Mouse (Mus musculus) urinary bladder, adult 2 months (tissue): ENCODE measurements around the gene Hoxa2. TPM values are rescaled to one million over a fixed set of nuclear protein-coding genes. Genes with fewer than 3 reads are reported as not detected.

Experiments
- DNase-seq: peaks from one replicate; pipeline ENCODE4 v3.0.0; 2022; ENCODE audit warnings: low spot score
- polyA plus RNA-seq: library from polyadenylated mRNA; depleted of rRNA; stranded (reverse); fragments of >200 nt; gene quantifications from 2 replicates; pipeline ENCODE4 v1.2.3, GENCODE M21; 2012; rRNA removed

The Hoxa2 gene
- polyA plus RNA-seq, 1 experiment, result 1.3 TPM

DNA sequence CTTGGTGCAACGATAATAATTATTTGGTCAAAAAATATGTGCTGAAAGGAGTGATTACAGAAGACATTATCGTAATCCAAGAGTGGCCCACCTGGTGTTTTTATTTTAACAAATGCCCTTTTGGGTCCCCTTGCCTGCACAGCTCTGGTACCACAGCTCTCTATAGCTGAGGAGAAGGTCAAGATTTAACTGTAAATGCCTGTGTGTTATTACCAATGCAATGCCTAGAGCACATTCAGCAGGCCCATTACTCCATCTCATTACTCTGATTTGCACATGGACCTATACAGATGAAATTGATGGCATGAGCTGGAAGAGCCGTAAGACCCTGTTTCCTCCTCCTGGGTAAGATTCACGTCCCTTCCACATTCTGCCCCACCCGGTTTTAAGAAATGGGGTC is 25.5 kb downstream of the Hoxa2 start:
- DNase-seq, result no peak

DNA sequence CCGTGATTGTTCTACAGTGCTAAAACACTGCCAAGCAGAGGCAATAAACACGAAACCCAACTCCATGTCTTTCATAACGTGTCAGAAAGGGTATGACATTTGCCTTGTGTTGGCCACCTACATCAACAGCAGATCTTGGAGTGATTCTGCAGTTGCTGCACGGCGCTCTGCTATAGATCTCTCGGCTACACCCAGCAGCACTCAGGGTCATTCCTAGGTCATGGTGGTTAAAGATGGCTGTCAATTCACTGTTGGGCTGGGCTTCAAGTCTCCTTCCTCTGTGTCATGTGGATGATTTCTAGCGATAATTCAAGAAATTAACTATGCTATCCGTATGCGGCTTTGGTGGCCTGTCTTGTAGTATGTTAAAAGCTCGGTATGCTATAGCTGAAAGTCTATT is 26.1 kb downstream of the Hoxa2 start:
- no peak for DNase-seq

DNA sequence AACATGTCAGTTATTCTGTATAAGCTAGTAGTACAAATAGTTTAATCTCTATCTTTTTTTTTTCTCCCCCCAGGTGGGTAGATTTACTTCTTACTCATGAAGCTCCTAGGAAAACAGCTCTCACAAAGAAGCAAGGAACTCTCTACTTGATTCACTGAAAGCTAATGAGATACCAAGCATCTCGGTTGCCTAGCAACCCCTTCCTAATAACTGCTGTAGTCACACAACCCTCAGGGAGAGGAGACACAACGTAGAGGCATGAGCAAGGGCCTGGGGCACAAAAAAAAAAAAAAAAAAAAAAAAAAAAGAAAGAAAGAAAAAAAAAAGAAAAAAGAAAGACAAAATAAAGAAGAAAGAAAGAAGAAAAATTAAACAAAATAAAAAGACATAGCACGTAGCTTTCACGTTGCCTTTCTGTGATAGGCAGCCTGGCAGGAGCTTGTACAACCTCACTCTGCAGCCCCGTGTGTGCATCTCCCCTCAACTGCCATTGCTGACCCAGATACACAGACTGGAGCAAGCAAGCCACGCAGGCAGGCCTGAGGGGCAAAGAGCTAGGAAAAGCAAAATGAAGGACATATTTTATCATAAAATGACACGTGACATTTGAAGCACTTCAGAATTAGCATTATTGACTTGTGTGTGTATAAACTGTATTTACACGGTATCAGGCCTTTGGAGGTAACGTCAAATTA is 26.6 kb downstream of the Hoxa2 start:
- DNase-seq, result no peak

DNA sequence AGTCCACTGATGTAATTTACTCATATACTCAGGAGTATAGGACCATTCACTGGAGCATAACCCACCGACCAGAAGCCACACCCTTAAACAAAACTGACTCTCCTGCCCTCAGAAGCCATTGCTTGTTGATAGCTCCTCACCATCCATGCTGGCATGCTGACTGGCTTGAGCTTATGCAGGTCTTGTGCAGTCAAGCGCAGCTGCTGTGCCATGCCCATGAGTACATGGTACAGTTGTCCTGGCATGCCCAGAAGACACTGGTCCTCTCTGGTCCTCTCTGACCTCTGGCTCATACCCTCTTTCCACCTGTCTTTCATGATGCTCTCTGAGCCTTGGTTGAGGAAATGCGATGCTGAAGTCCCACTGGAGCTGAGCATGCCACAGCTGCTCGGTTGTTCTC is 41.0 kb downstream of the Hoxa2 start:
- DNase-seq, result no peak

DNA sequence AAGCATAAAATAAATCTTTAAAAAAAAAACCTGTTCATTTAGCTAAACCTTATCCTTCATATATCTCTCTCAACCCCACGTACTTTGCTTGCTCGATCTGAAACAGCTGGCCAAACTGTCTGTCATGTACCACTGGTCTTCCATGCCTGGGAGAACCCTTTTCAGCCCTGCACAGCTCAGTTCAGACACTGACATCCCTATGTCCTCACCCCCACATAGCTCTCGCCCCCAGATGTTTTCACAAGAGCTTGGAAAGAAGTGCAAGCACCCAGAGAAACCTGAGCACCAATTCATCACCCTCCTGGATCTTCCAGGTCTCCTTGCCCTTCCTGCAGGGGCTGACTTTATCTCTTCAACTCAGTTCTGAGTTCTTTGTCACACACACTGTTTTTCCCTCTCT is 43.5 kb downstream of the Hoxa2 start:
- no peak for DNase-seq

DNA sequence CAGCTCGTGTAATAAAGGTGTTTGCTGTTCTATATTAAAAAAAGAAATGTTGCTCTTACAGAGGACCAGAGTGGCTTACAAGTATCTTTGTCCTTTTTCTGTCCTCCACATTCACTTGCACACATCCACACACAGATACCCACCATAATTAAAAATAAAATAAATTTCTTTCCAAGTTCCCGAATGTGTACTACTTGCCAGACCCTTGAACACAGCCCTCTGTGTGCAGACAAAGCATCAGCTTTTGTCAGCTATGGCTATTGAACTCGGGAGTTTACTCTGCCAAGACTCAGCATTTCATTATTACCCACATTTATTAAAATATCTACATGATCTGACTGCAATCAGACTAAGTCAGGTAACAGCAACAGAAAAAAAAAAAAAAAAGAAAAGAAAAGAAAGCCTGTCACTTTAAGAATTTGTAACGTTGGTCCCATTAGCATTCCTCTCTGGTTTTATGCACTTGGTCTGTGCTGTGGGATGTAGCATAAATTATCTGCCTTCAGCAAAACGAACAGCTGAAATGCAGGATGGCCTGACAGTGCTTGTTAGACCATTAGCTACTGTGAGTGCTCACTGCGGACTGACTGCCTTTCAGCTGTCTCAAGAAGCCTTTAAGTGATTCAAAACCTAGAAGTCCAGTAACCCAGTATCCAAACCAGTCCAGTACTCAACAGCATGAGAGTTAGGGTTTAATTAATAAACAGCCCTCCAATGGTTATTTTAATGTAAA is 45.6 kb downstream of the Hoxa2 start:
- DNase-seq, result no peak

DNA sequence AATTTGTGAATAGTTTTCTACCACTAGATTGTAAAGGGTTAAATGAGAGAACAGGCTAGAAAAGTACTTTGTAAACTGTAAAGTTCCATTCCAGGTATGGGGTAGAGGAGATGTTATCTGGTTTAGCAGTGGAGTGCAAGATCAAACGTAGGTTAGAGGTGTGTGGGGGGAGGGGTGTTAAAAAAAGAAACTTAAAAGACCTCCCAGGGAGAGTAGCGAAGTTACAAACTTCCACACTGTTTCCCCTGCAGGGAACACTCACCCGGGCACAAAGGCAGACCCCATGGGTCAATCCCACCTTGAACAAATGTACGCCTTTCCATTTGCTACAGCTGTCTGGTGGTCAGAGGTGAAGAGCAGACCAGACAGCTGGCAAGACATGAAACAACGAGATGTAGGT is 48.7 kb downstream of the Hoxa2 start:
- DNase-seq, result no peak

Other genes with a start within 250 kb of the Hoxa2 start
- 22.6 and 26.0 TPM in 2 replicates for gene Skap2, start 152.3 kb downstream of the Hoxa2 start, polyA plus RNA-seq
- 0.73 and 0.83 TPM in 2 replicates for gene Hoxa1, start 6.5 kb downstream of the Hoxa2 start, polyA plus RNA-seq
- 0.04 and 0.07 TPM in 2 replicates for gene 5730596B20Rik, start 12.7 kb upstream of the Hoxa2 start, polyA plus RNA-seq
- 0.61 and 0.62 TPM in 2 replicates for gene Hoxa4, start 26.9 kb upstream of the Hoxa2 start, polyA plus RNA-seq
- 6.1 and 7.2 TPM in 2 replicates for gene Hoxa5, start 39.8 kb upstream of the Hoxa2 start, polyA plus RNA-seq
- 1.7 and 3.4 TPM in 2 replicates for gene Hoxa6, start 43.9 kb upstream of the Hoxa2 start, polyA plus RNA-seq
- 3.7 and 6.0 TPM in 2 replicates for gene Hoxa3, start 48.5 kb upstream of the Hoxa2 start, polyA plus RNA-seq
- gene Gm28308, start 48.5 kb upstream of the Hoxa2 start, polyA plus RNA-seq, result 0.88 and 1.2 TPM in 2 replicates
- 27.6 and 28.6 TPM in 2 replicates for gene Hoxa7, start 57.0 kb upstream of the Hoxa2 start, polyA plus RNA-seq
- gene Hoxa9, start 66.3 kb upstream of the Hoxa2 start, polyA plus RNA-seq, result 48.1 and 60.0 TPM in 2 replicates
- 79.4 and 93.6 TPM in 2 replicates for gene Hoxa10, start 76.0 kb upstream of the Hoxa2 start, polyA plus RNA-seq
- gene Hoxa11, start 81.0 kb upstream of the Hoxa2 start, polyA plus RNA-seq, result 25.4 and 29.2 TPM in 2 replicates
- 32.5 and 40.7 TPM in 2 replicates for gene Hoxa13, start 96.0 kb upstream of the Hoxa2 start, polyA plus RNA-seq
- gene Evx1, start 148.7 kb upstream of the Hoxa2 start, polyA plus RNA-seq, result 1.1 TPM in 2 replicates